Mouse (Mus musculus) liver, embryonic 12.5 days (tissue): ENCODE data around the gene Pcdh7. TPM values are rescaled to one million over a fixed set of nuclear protein-coding genes. Genes with fewer than 3 reads are reported as not detected.

ENCODE experiments used
- ATAC-seq: fragments of 200-750 bp; cut with Nextera tagmentation; 2 replicates; pipeline ENCODE4 v1.8.0; 2017; ENCODE audit warnings: moderate number of reproducible peaks, mild to moderate bottlenecking, moderate library complexity
- H3K27ac ChIP-seq: fragments of 300-500 bp; sonication (generic); 2 replicates; pipeline ENCODE4 v1.5.1; 2016; ENCODE audit warnings: mild to moderate bottlenecking
- H3K27me3 ChIP-seq: fragments of 300-500 bp; sonication (generic); replicated peaks from 2 replicates; pipeline ENCODE4 v1.6.1; 2016; ENCODE audit warnings: mild to moderate bottlenecking, moderate library complexity
- H3K36me3 ChIP-seq: fragments of 300-500 bp; sonication (generic); 2 replicates; pipeline ENCODE4 v1.6.1; 2016; ENCODE audit warnings: mild to moderate bottlenecking, moderate library complexity
- H3K4me1 ChIP-seq: fragments of 300-500 bp; sonication (generic); 2 replicates; pipeline ENCODE4 v1.6.1; 2016
- H3K4me2 ChIP-seq: fragments of 300-500 bp; sonication (generic); 2 replicates; pipeline ENCODE4 v1.6.1; 2016; ENCODE audit warnings: mild to moderate bottlenecking, moderate library complexity
- H3K4me3 ChIP-seq: fragments of 300-500 bp; sonication (generic); 2 replicates; pipeline ENCODE4 v1.5.1; 2016; ENCODE audit warnings: mild to moderate bottlenecking, moderate library complexity
- H3K9ac ChIP-seq: fragments of 300-500 bp; sonication (generic); 2 replicates; pipeline ENCODE4 v1.6.1; 2016; ENCODE audit warnings: mild to moderate bottlenecking, moderate library complexity
- H3K9me3 ChIP-seq: fragments of 300-500 bp; sonication (generic); replicated peaks from 2 replicates; pipeline ENCODE4 v1.6.1; 2016; ENCODE audit warnings: mild to moderate bottlenecking, moderate library complexity
- WGBS: fragments of 180-500 bp; shearing (Covaris S2); methylation state at CpG from one replicate; pipeline ENCODE4 v1.1.7; 2016; ENCODE audit not compliant: insufficient replicate concordance; 5-methylcytosine and 5-hydroxymethylcytosine counted together
- polyA plus RNA-seq: library from polyadenylated mRNA; unstranded; fragments of >200 nt; fragmentation: Nextera tagmentation; extraction: Ambion mirVana; gene quantifications from 2 replicates; pipeline ENCODE4 v1.2.1, GENCODE M21; 2016

Gene Pcdh7
- polyA plus RNA-seq, 1 experiment from 2014 or later = 2.4 TPM

GRCm38 (mm10) chr5:57756726-57757424 is 39.1 kb downstream of the Pcdh7 start:
- Histone ChIP-seq H3K27ac (peak overlapping the region; percentile 67), H3K4me2 (no peak overlapping the region), H3K9ac (no peak overlapping the region), H3K36me3 (no peaks in the 10 kb centered on the region), H3K4me3 (no peak overlapping the region), H3K27me3 (no peaks in the 10 kb centered on the region), H3K4me1 (peaks cover 41% of the 10 kb centered on the region), H3K9me3 (no peaks in the 10 kb centered on the region)
- WGBS = 40% methylated on average over 4 of the region's 4 CpGs
- no peak for ATAC-seq

- Histone ChIP-seq H3K4me1 (peaks cover 43% of the 10 kb centered on the region), H3K9me3 (no peaks in the 10 kb centered on the region), H3K4me2 (no peak overlapping the region; the same call in 1 of the 2 replicates), H3K27ac (peak overlapping the region; percentile 67; the same call in 1 of the 2 replicates), H3K36me3 (no peaks in the 10 kb centered on the region), H3K9ac (0 out of 2 replicates have a peak overlapping the region, but pooled peaks have one; percentile 3), H3K27me3 (no peaks in the 10 kb centered on the region), H3K4me3 (no peak overlapping the region)
- WGBS = 32% methylated on average over 4 of the region's 4 CpGs
- peak; percentile 62 for ATAC-seq
Observed at GRCm38 (mm10) chr5:57757436-57757898, 39.7 kb downstream of the Pcdh7 start.

- peaks cover 46% of the 10 kb centered on the region for H3K4me1 ChIP-seq
- no peaks in the 10 kb centered on the region for H3K36me3 ChIP-seq
- H3K9me3 ChIP-seq = no peaks in the 10 kb centered on the region
- peak overlapping the region; percentile 70; the same call in 1 of the 2 replicates for H3K27ac ChIP-seq
- no peaks in the 10 kb centered on the region for H3K27me3 ChIP-seq
- no peak overlapping the region for H3K4me3 ChIP-seq
- H3K4me2 ChIP-seq = no peak overlapping the region
- no peak for ATAC-seq
- no peak overlapping the region for H3K9ac ChIP-seq
Observed at GRCm38 (mm10) chr5:57758968-57759367, 41.2 kb downstream of the Pcdh7 start.

GRCm38 (mm10) chr5:57760069-57761063 is 42.6 kb downstream of the Pcdh7 start:
- Histone ChIP-seq H3K4me1 (peaks cover 46% of the 10 kb centered on the region), H3K36me3 (no peaks in the 10 kb centered on the region), H3K9ac (peak overlapping the region; percentile 1; the same call in 1 of the 2 replicates), H3K4me2 (peak overlapping the region; percentile 34), H3K27ac (peak overlapping the region; percentile 77), H3K27me3 (no peaks in the 10 kb centered on the region), H3K4me3 (no peak overlapping the region), H3K9me3 (no peaks in the 10 kb centered on the region)
- peak; percentile 84 for ATAC-seq
- 18% methylated on average over 6 of the region's 6 CpGs for WGBS

- ATAC-seq = no peak
- H3K4me2 ChIP-seq = no peak overlapping the region
- 47% methylated on average over 3 of the region's 3 CpGs for WGBS
- H3K9me3 ChIP-seq = no peaks in the 10 kb centered on the region
- H3K4me3 ChIP-seq = no peak overlapping the region
- H3K27ac ChIP-seq = no peak overlapping the region
- no peak overlapping the region for H3K9ac ChIP-seq
- peaks cover 24% of the 10 kb centered on the region for H3K4me1 ChIP-seq
- no peaks in the 10 kb centered on the region for H3K27me3 ChIP-seq
- H3K36me3 ChIP-seq = no peaks in the 10 kb centered on the region
Observed at GRCm38 (mm10) chr5:57765356-57765755, 47.6 kb downstream of the Pcdh7 start.

- no peak overlapping the region for H3K27ac ChIP-seq
- no peak overlapping the region for H3K4me2 ChIP-seq
- H3K4me3 ChIP-seq = no peak overlapping the region
- WGBS = 33% methylated on average over 3 of the region's 3 CpGs
- no peak overlapping the region for H3K9ac ChIP-seq
- H3K36me3 ChIP-seq = no peaks in the 10 kb centered on the region
- ATAC-seq = no peak
- H3K27me3 ChIP-seq = no peaks in the 10 kb centered on the region
- peaks cover 19% of the 10 kb centered on the region for H3K4me1 ChIP-seq
- no peaks in the 10 kb centered on the region for H3K9me3 ChIP-seq
Observed at GRCm38 (mm10) chr5:57767346-57767745, 49.6 kb downstream of the Pcdh7 start.

GRCm38 (mm10) chr5:57768469-57769022 is 50.8 kb downstream of the Pcdh7 start:
- 64% methylated on average over 10 of the region's 10 CpGs for WGBS
- no peak overlapping the region for H3K4me2 ChIP-seq
- no peaks in the 10 kb centered on the region for H3K36me3 ChIP-seq
- no peak overlapping the region for H3K4me3 ChIP-seq
- no peak overlapping the region for H3K9ac ChIP-seq
- no peak overlapping the region for H3K27ac ChIP-seq
- peaks cover 17% of the 10 kb centered on the region for H3K4me1 ChIP-seq
- H3K9me3 ChIP-seq = no peaks in the 10 kb centered on the region
- H3K27me3 ChIP-seq = no peaks in the 10 kb centered on the region
- ATAC-seq = no peak

- 88% methylated on average over 7 of the region's 7 CpGs for WGBS
- Histone ChIP-seq H3K4me2 (no peak overlapping the region), H3K9me3 (no peaks in the 10 kb centered on the region), H3K27ac (no peak overlapping the region), H3K9ac (no peak overlapping the region), H3K4me1 (peaks cover 22% of the 10 kb centered on the region), H3K27me3 (no peaks in the 10 kb centered on the region), H3K36me3 (no peaks in the 10 kb centered on the region), H3K4me3 (no peak overlapping the region)
- ATAC-seq = no peak
Observed at GRCm38 (mm10) chr5:57769644-57770043, 51.9 kb downstream of the Pcdh7 start.

- Histone ChIP-seq H3K36me3 (no peaks in the 10 kb centered on the region), H3K27ac (no peak overlapping the region), H3K9ac (no peak overlapping the region), H3K9me3 (no peaks in the 10 kb centered on the region), H3K4me2 (no peak overlapping the region), H3K27me3 (no peaks in the 10 kb centered on the region), H3K4me3 (no peak overlapping the region), H3K4me1 (peaks cover 28% of the 10 kb centered on the region)
- 45% methylated on average over 3 of the region's 3 CpGs for WGBS
- ATAC-seq = no peak
Observed at GRCm38 (mm10) chr5:57770364-57770763, 52.6 kb downstream of the Pcdh7 start.

- 62% methylated on average over 6 of the region's 6 CpGs for WGBS
- no peaks in the 10 kb centered on the region for H3K9me3 ChIP-seq
- ATAC-seq = no peak
Observed at GRCm38 (mm10) chr5:57771122-57771521, 53.4 kb downstream of the Pcdh7 start.

GRCm38 (mm10) chr5:57772711-57773110 is 54.9 kb downstream of the Pcdh7 start:
- no peak for ATAC-seq
- H3K27me3 ChIP-seq = no peaks in the 10 kb centered on the region
- no peaks in the 10 kb centered on the region for H3K36me3 ChIP-seq
- no peaks in the 10 kb centered on the region for H3K9me3 ChIP-seq
- H3K9ac ChIP-seq = no peak overlapping the region
- no peak overlapping the region for H3K4me3 ChIP-seq
- H3K4me1 ChIP-seq = peaks cover 28% of the 10 kb centered on the region
- WGBS = 79% methylated on average over 3 of the region's 3 CpGs
- H3K27ac ChIP-seq = no peak overlapping the region
- H3K4me2 ChIP-seq = no peak overlapping the region

More at GRCm38 (mm10) chr5:57771122-57771521, 53.4 kb downstream of the Pcdh7 start:
- Histone ChIP-seq H3K4me1 (peaks cover 28% of the 10 kb centered on the region), H3K4me2 (no peak overlapping the region), H3K27me3 (no peaks in the 10 kb centered on the region), H3K9ac (no peak overlapping the region), H3K4me3 (no peak overlapping the region), H3K36me3 (no peaks in the 10 kb centered on the region), H3K27ac (no peak overlapping the region)

GRCm38 (mm10) chr5:57774496-57774895 is 56.7 kb downstream of the Pcdh7 start:
- ATAC-seq = no peak
- WGBS = 71% methylated on average over 2 of the region's 2 CpGs

More at GRCm38 (mm10) chr5:57774496-57774895, 56.7 kb downstream of the Pcdh7 start:
- Histone ChIP-seq H3K4me2 (no peak overlapping the region), H3K36me3 (no peaks in the 10 kb centered on the region), H3K4me3 (no peak overlapping the region), H3K9ac (no peak overlapping the region), H3K4me1 (peaks cover 32% of the 10 kb centered on the region), H3K9me3 (no peaks in the 10 kb centered on the region), H3K27me3 (no peaks in the 10 kb centered on the region), H3K27ac (no peak overlapping the region)
